Mouse (Mus musculus) limb, embryonic 13.5 days (tissue): ENCODE results near the gene Chrna10. TPM values are rescaled to one million over a fixed set of nuclear protein-coding genes. Genes with fewer than 3 reads are reported as not detected.

Source experiments
- ATAC-seq: fragments of 200-750 bp; cut with Nextera tagmentation; 2 replicates; pipeline ENCODE4 v1.8.0; 2017; ENCODE audit warnings: low read depth, moderate number of reproducible peaks, moderate TSS enrichment; ENCODE audit not compliant: low FRiP score
- H3K27ac ChIP-seq: fragments of 300-500 bp; sonication (generic); 2 replicates; pipeline ENCODE4 v1.5.1; 2015; ENCODE audit warnings: inconsistent platforms, mild to moderate bottlenecking, moderate library complexity
- H3K27me3 ChIP-seq: fragments of 300-500 bp; sonication (generic); 2 replicates; pipeline ENCODE4 v1.6.1; 2015; ENCODE audit warnings: mild to moderate bottlenecking, inconsistent platforms
- H3K36me3 ChIP-seq: fragments of 300-500 bp; sonication (generic); 2 replicates; pipeline ENCODE4 v1.6.1; 2015; ENCODE audit warnings: inconsistent platforms, mild to moderate bottlenecking, moderate library complexity
- H3K4me1 ChIP-seq: fragments of 300-500 bp; sonication (generic); 2 replicates; pipeline ENCODE4 v1.6.1; 2015; ENCODE audit warnings: inconsistent platforms
- H3K4me2 ChIP-seq: fragments of 300-500 bp; sonication (generic); replicated peaks from 2 replicates; pipeline ENCODE4 v1.6.1; 2015; ENCODE audit warnings: inconsistent platforms, mild to moderate bottlenecking, moderate library complexity
- H3K4me3 ChIP-seq: fragments of 300-500 bp; sonication (generic); 2 replicates; pipeline ENCODE4 v1.5.1; 2015; ENCODE audit warnings: moderate library complexity, mild to moderate bottlenecking, inconsistent platforms
- H3K9ac ChIP-seq: fragments of 300-500 bp; sonication (generic); 2 replicates; pipeline ENCODE4 v1.6.1; 2015; ENCODE audit warnings: mild to moderate bottlenecking, inconsistent platforms
- H3K9me3 ChIP-seq: fragments of 300-500 bp; sonication (generic); 2 replicates; pipeline ENCODE4 v1.6.1; 2016; ENCODE audit warnings: inconsistent platforms
- WGBS: fragments of 180-500 bp; shearing (Covaris S2); methylation state at CpG from one replicate; pipeline ENCODE4 v1.1.7; 2015; 5-methylcytosine and 5-hydroxymethylcytosine counted together
- polyA plus RNA-seq: library from polyadenylated mRNA; unstranded; fragments of >200 nt; fragmentation: Nextera tagmentation; extraction: Ambion mirVana; gene quantifications from 2 replicates; pipeline ENCODE4 v1.2.1, GENCODE M21; 2015

Gene Chrna10
- polyA plus RNA-seq, 1 experiment from 2014 or later = not detected

DNA sequence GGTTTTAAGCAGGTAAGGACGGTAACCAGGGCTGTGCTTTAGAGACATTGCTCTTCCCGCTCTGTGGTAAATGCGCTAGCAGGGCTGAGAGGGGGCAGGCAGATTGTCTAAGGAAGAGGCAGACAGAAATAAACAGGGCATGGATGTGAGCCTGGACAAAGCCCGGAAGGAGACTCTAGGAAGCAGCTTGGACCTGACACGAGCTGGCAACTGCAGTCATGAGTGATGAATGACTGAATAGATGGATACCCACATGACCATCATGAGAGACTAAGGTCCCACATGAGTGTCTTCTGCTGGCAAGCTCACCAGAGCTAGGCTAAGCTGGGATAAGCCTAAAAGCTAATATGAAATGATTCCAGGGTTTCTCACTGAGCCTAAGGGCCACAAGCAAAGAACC, 12.5 kb downstream of the Chrna10 start:
- ATAC-seq = no peak
- Histone ChIP-seq H3K27me3 (no peaks in the 10 kb centered on the region), H3K4me3 (no peak overlapping the region), H3K27ac (no peak overlapping the region), H3K9ac (no peak overlapping the region), H3K36me3 (no peaks in the 10 kb centered on the region), H3K9me3 (no peaks in the 10 kb centered on the region), H3K4me2 (no peak overlapping the region), H3K4me1 (peaks cover 31% of the 10 kb centered on the region)
- 72% methylated on average over 5 of the region's 5 CpGs for WGBS

GRCm38 (mm10) chr7:102103555-102103954, 13.1 kb downstream of the Chrna10 start:
- WGBS = 80% methylated on average over 2 of the region's 2 CpGs
- Histone ChIP-seq H3K27ac (no peak overlapping the region), H3K4me1 (peaks cover 33% of the 10 kb centered on the region), H3K4me3 (no peak overlapping the region), H3K9ac (no peak overlapping the region), H3K27me3 (no peaks in the 10 kb centered on the region), H3K9me3 (no peaks in the 10 kb centered on the region), H3K36me3 (no peaks in the 10 kb centered on the region), H3K4me2 (no peak overlapping the region)
- no peak for ATAC-seq

DNA sequence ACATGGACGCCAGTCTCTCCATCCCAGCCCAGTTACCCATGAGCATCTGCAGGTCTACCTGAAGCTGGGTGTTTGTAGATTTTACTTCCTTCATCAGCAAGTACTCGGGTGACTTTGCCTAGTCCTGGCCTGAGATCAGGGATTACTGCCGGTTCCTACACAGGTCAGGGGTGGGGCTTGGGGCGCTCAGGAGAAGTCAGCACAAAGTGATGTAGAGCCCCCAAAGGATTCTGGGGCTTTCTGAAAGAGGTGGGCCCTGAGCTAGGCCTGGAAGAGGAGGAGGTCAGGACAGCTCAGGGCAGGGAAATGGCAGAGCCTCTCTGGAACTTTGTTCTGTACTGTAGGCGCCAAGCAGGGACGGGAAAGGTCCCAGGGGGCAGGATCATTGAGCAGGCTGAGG, 13.9 kb downstream of the Chrna10 start:
- Histone ChIP-seq H3K4me1 (peaks cover 33% of the 10 kb centered on the region), H3K9ac (no peak overlapping the region), H3K4me3 (no peak overlapping the region), H3K36me3 (no peaks in the 10 kb centered on the region), H3K27me3 (no peaks in the 10 kb centered on the region), H3K4me2 (peak overlapping the region; percentile 14; the same call in 1 of the 2 replicates), H3K9me3 (no peaks in the 10 kb centered on the region), H3K27ac (no peak overlapping the region)
- WGBS = 39% methylated on average over 6 of the region's 6 CpGs
- ATAC-seq = no peak

GRCm38 (mm10) chr7:102102241-102102640, 14.4 kb downstream of the Chrna10 start:
- Histone ChIP-seq H3K4me2 (no peak overlapping the region), H3K27ac (no peak overlapping the region), H3K9ac (no peak overlapping the region), H3K27me3 (no peaks in the 10 kb centered on the region), H3K36me3 (no peaks in the 10 kb centered on the region), H3K4me3 (no peak overlapping the region), H3K9me3 (no peaks in the 10 kb centered on the region), H3K4me1 (peaks cover 31% of the 10 kb centered on the region)
- 44% methylated on average over 8 of the region's 8 CpGs for WGBS
- ATAC-seq = no peak

DNA sequence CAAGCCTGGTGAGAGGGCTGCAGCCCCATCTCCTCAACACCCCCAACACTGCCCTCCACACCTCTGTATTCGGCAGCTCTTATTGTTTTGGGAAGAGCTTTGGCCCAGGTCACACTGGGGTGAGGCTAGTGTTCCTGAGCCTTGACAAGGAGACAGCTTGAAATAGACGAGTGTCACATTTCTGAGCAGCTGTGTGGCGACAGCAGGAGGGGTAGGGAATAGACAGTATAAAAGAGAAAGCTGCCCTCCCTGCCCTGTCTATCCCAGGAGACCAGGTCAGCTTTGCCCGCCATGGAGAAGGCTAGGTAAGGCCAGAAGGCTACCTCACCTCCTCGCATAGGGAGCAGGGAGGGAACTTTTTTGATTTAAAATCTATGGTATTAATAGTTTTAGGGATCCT, 15.1 kb downstream of the Chrna10 start, which contains the start of gene Art1:
TSS of gene Art1 (plus strand) at position 257 of the 400 bp plus-strand sequence.
- Histone ChIP-seq H3K9me3 (no peaks in the 10 kb centered on the region), H3K4me3 (no peak within 1 kb of the TSS), H3K9ac (no peak within 1 kb of the TSS), H3K36me3 (peaks cover 5% of the 10 kb centered on the region; the same call in 1 of the 2 replicates), H3K27ac (no peak within 1 kb of the TSS; the same call in 1 of the 2 replicates), H3K4me2 (peak within 1 kb of the TSS; percentile 65), H3K27me3 (no peaks in the 10 kb centered on the region), H3K4me1 (peaks cover 24% of the 10 kb centered on the region)
- 0 out of 2 replicates have a peak, but pooled peaks have one; percentile 21 for ATAC-seq
- 50% methylated on average over 5 of the region's 5 CpGs for WGBS

GRCm38 (mm10) chr7:102100868-102101267, 15.8 kb downstream of the Chrna10 start:
- peaks cover 22% of the 10 kb centered on the region for H3K4me1 ChIP-seq
- ATAC-seq = no peak
- H3K27ac ChIP-seq = no peak overlapping the region; the same call in 1 of the 2 replicates
- H3K36me3 ChIP-seq = peaks cover 7% of the 10 kb centered on the region
- no peak overlapping the region for H3K4me3 ChIP-seq
- peak overlapping the region; percentile 65; the same call in 1 of the 2 replicates for H3K4me2 ChIP-seq
- H3K9ac ChIP-seq = no peak overlapping the region
- 41% methylated on average over 5 of the region's 5 CpGs for WGBS
- no peaks in the 10 kb centered on the region for H3K27me3 ChIP-seq
- no peaks in the 10 kb centered on the region for H3K9me3 ChIP-seq

DNA sequence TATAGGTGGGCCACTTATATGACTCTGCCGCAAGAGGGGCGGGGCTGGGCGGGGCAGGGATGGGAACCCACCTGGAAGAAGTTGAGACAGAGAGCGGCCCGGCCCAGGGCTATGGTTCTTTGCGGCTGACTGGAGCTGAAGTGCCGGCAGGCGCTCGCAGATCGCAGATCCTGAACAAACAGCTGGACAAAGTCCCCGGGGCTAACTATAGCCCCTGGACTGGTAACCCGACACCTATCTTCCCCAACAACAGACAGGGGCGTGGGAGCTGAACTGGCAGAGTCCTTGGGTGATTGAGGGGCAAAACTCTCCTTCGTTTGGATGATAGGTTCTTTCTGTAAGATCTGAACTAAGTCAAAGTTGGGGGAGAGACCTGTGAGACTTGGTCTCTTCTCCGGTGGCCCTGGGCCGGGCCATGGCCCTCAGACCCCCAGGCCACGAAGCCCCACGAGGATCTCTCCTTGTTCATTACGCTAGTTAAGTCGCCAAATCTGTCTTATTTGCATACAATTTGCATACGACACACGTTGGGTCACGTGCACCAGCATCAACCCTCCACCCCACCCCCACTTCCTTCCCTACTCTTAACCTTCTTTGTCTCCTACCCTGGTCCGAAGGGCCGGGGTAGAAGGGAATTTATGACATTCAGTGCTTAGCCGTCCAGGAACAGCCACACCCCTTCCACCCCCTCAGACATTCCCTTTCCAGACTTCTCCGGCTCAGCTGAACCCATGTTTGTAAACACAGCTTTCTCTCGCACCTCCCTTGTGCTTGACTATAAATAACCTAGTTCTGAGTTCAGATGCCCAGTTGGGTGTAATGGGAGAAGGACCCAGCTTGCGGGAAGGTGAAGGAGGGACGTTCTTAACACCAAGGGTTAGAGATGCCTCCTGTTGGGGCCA, 16.6 kb downstream of the Chrna10 start:
- H3K27ac ChIP-seq = peak overlapping the region; percentile 4; the same call in 1 of the 2 replicates
- ATAC-seq = peak; percentile 60
- WGBS = 3% methylated on average over 30 of the region's 30 CpGs
- no peaks in the 10 kb centered on the region for H3K27me3 ChIP-seq
- peak overlapping the region; percentile 63 for H3K9ac ChIP-seq
- no peaks in the 10 kb centered on the region for H3K9me3 ChIP-seq
- H3K4me3 ChIP-seq = peak overlapping the region; percentile 34
- H3K4me2 ChIP-seq = peak overlapping the region; percentile 65
- H3K4me1 ChIP-seq = peaks cover 22% of the 10 kb centered on the region
- peaks cover 14% of the 10 kb centered on the region for H3K36me3 ChIP-seq

GRCm38 (mm10) chr7:102087336-102087735, 29.3 kb downstream of the Chrna10 start:
- ATAC-seq = no peak
- Histone ChIP-seq H3K9me3 (no peaks in the 10 kb centered on the region), H3K27ac (no peak overlapping the region), H3K27me3 (no peaks in the 10 kb centered on the region), H3K9ac (0 out of 2 replicates have a peak overlapping the region, but pooled peaks have one; percentile 20), H3K4me1 (no peaks in the 10 kb centered on the region), H3K4me3 (no peak overlapping the region), H3K4me2 (no peak overlapping the region), H3K36me3 (peaks cover 74% of the 10 kb centered on the region)
- 90% methylated on average over 4 of the region's 4 CpGs for WGBS

DNA sequence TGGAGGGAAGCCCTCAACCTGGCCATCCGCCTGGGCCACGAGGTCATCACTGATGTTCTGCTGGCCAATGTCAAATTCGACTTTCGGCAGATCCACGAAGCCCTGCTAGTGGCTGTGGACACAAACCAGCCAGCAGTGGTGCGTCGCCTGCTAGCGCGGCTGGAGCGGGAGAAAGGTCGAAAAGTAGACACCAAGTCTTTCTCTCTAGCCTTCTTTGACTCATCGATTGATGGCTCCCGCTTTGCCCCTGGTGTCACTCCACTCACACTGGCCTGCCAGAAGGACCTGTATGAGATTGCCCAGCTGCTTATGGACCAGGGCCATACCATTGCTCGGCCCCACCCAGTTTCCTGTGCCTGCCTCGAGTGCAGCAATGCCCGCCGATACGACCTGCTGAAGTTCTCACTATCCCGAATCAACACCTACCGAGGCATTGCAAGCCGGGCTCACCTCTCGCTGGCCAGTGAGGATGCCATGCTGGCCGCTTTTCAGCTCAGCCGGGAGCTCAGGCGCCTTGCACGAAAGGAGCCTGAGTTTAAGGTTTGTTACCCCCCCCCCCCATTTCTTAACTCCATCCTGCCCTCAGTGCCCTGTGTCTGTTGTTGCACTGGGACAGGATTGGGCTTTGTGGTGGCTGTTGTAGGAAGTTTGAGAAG, 32.5 kb downstream of the Chrna10 start:
- no peaks in the 10 kb centered on the region for H3K27me3 ChIP-seq
- no peak for ATAC-seq
- H3K27ac ChIP-seq = no peak overlapping the region
- peaks cover 90% of the 10 kb centered on the region for H3K36me3 ChIP-seq
- no peak overlapping the region for H3K4me3 ChIP-seq
- 88% methylated on average over 26 of the region's 26 CpGs for WGBS
- H3K4me1 ChIP-seq = no peaks in the 10 kb centered on the region
- H3K9ac ChIP-seq = no peak overlapping the region
- H3K9me3 ChIP-seq = no peaks in the 10 kb centered on the region
- no peak overlapping the region for H3K4me2 ChIP-seq

DNA sequence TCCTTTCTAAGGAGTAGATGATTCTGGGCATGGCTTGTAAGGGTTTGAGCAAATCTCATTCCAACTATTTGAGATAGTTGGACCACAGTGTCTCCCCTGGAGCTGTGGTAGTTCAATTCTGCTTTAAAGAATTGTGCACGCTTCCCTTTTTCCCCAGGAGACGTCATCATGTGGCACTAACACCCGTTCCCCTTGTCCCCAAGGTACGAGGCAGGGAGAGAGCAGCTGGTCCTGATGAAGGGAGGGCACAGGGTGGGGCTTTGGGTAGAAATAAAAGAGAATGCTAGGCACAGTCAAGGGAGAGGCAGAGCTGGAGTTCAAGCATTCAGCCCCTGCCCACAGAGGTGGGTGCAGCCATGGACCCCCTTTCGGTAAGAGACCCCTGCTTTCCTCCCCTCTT, 33.8 kb downstream of the Chrna10 start, which contains the start of gene Trpc2:
TSS of gene Trpc2 (plus strand) at position 301 of the 400 bp plus-strand sequence.
- no peak for ATAC-seq
- no peak within 1 kb of the TSS for H3K27ac ChIP-seq
- no peak within 1 kb of the TSS for H3K9ac ChIP-seq

GRCm38 (mm10) chr7:102081784-102082183, 34.8 kb downstream of the Chrna10 start:
- 97% methylated on average over 5 of the region's 5 CpGs for WGBS
- ATAC-seq = no peak

More for the DNA sequence above, 33.8 kb downstream of the Chrna10 start, which contains the start of gene Trpc2:
- no peaks in the 10 kb centered on the region for H3K27me3 ChIP-seq
- no peaks in the 10 kb centered on the region for H3K9me3 ChIP-seq
- H3K4me1 ChIP-seq = no peaks in the 10 kb centered on the region
- no peak within 1 kb of the TSS for H3K4me2 ChIP-seq
- peaks cover 90% of the 10 kb centered on the region for H3K36me3 ChIP-seq
- 82% methylated on average over 5 of the region's 5 CpGs for WGBS
- no peak within 1 kb of the TSS for H3K4me3 ChIP-seq

DNA sequence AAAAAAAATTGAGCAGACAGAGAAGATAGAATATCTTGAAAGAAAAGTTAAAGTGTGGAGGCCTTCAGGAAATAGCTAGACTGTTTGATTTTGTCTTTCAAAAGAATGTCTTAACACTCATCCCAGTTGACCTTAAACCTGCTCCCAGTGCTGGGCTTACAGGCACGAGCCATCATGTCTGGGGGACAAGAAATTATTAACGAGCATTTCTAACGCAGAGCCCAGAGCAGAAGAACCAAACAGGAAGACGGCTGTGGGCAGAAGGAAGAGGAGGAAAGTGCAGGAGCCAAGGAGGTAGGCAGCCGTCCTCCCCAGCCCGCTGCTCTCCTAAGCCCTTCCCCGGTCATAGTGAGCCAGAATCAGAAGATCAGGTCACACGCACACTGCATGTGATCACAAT, 36.3 kb downstream of the Chrna10 start:
- Histone ChIP-seq H3K27ac (no peak overlapping the region), H3K4me2 (no peak overlapping the region), H3K4me3 (no peak overlapping the region), H3K4me1 (no peaks in the 10 kb centered on the region), H3K36me3 (peaks cover 92% of the 10 kb centered on the region), H3K27me3 (no peaks in the 10 kb centered on the region), H3K9me3 (no peaks in the 10 kb centered on the region), H3K9ac (no peak overlapping the region)
- no peak for ATAC-seq
- 83% methylated on average over 8 of the region's 8 CpGs for WGBS

More at GRCm38 (mm10) chr7:102081784-102082183, 34.8 kb downstream of the Chrna10 start:
- H3K36me3 ChIP-seq = peaks cover 92% of the 10 kb centered on the region
- H3K4me2 ChIP-seq = no peak overlapping the region
- no peak overlapping the region for H3K27ac ChIP-seq
- H3K4me1 ChIP-seq = no peaks in the 10 kb centered on the region
- H3K9ac ChIP-seq = no peak overlapping the region
- H3K4me3 ChIP-seq = no peak overlapping the region
- H3K9me3 ChIP-seq = no peaks in the 10 kb centered on the region
- no peaks in the 10 kb centered on the region for H3K27me3 ChIP-seq
